Mouse (Mus musculus) colon, adult 2 months (tissue): Measurements from ENCODE around the gene C1galt1. TPM values are rescaled to one million over a fixed set of nuclear protein-coding genes. Genes with fewer than 3 reads are reported as not detected.

ENCODE experiments used
- polyA plus RNA-seq: library from polyadenylated mRNA; depleted of rRNA; stranded (reverse); fragments of >200 nt; gene quantifications from 2 replicates; pipeline ENCODE4 v1.2.3, GENCODE M21; 2012; rRNA removed

C1galt1 gene
- polyA plus RNA-seq: 10.2 and 14.2 TPM in 2 replicates

DNA sequence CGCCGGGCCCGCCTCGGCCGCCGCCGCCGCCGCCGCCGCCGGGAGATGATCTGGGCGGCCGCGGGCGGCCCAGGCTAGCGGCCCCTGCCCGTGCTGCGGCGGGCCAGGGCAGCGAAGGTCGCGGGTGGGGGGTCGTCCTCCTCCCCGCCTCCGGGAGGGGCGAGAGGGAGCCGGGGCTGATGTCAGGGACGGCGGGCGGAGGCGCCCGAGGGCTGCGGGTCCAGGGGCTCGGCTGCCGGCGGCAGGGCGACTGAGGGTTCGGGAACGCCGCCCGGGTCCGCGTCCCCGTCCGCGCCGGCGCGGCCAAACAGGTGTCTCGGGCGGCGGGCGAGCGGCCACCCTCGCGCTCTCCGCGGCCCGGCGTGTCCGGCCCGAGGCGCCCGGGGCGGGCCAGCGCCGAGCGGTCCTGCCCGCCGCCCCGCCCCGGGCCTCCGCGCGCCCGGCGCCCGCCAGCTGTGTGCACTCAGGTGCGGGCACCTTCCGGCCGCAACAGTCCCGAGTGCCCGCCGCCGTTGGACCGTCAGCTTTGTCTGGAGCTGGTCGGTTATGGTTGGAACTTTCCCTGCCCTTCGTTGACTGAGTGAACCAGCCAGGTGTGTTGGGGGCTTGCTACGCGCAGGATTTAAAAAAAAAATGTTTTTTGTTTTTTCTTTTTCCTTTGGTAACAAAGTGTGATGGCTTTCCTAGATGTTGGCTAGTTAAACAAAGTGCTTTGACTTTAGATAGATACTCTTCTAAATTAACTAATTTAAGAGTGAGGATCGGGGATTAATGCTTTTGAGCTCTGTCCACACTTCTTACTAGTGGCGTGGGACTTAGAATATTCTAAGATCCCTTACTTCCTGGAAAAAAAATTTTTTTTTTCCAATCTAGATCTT is at the start of gene C1galt1:
TSS of gene C1galt1 (plus strand) at position 41 of the 878 bp plus-strand sequence.

Other genes with a start within 250 kb of the C1galt1 start
- 19.1 and 20.8 TPM in 2 replicates for gene Asns, start 151.6 kb upstream of the C1galt1 start, polyA plus RNA-seq